Mouse (Mus musculus) limb, embryonic 15.5 days (tissue): ENCODE measurements around the gene Mdn1. TPM values are rescaled to one million over a fixed set of nuclear protein-coding genes. Genes with fewer than 3 reads are reported as not detected.

Source experiments
- ATAC-seq: fragments of 200-750 bp; cut with Nextera tagmentation; 2 replicates; pipeline ENCODE4 v1.8.0; 2017; ENCODE audit warnings: low read depth, moderate TSS enrichment; ENCODE audit not compliant: insufficient number of reproducible peaks, low FRiP score, low TSS enrichment
- H3K27ac ChIP-seq: fragments of 300-500 bp; sonication (generic); 2 replicates; pipeline ENCODE4 v1.5.1; 2015; ENCODE audit warnings: moderate library complexity, mild to moderate bottlenecking, inconsistent platforms
- H3K27me3 ChIP-seq: fragments of 300-500 bp; sonication (generic); 2 replicates; pipeline ENCODE4 v1.6.1; 2015; ENCODE audit warnings: inconsistent platforms
- H3K36me3 ChIP-seq: fragments of 300-500 bp; sonication (generic); 2 replicates; pipeline ENCODE4 v1.6.1; 2015; ENCODE audit warnings: inconsistent platforms
- H3K4me1 ChIP-seq: fragments of 300-500 bp; sonication (generic); 2 replicates; pipeline ENCODE4 v1.6.1; 2015; ENCODE audit warnings: inconsistent platforms
- H3K4me2 ChIP-seq: fragments of 300-500 bp; sonication (generic); 2 replicates; pipeline ENCODE4 v1.6.1; 2015; ENCODE audit warnings: mild to moderate bottlenecking, inconsistent platforms
- H3K4me3 ChIP-seq: fragments of 300-500 bp; sonication (generic); 2 replicates; pipeline ENCODE4 v1.5.1; 2015; ENCODE audit warnings: mild to moderate bottlenecking, inconsistent platforms
- H3K9ac ChIP-seq: fragments of 300-500 bp; sonication (generic); 2 replicates; pipeline ENCODE4 v1.6.1; 2015; ENCODE audit warnings: inconsistent platforms
- H3K9me3 ChIP-seq: fragments of 300-500 bp; sonication (generic); 2 replicates; pipeline ENCODE4 v1.6.1; 2016; ENCODE audit warnings: inconsistent platforms
- WGBS: fragments of 180-500 bp; shearing (Covaris S2); methylation state at CpG from one replicate; pipeline ENCODE4 v1.1.7; 2015; 5-methylcytosine and 5-hydroxymethylcytosine counted together
- polyA plus RNA-seq: library from polyadenylated mRNA; unstranded; fragments of >200 nt; fragmentation: Nextera tagmentation; extraction: Ambion mirVana; gene quantifications from 2 replicates; pipeline ENCODE4 v1.2.1, GENCODE M21; 2015

The Mdn1 gene
- polyA plus RNA-seq, 1 experiment from 2014 or later: 12.0 TPM

- Histone ChIP-seq H3K4me2 (no peak overlapping the region), H3K27me3 (no peaks in the 10 kb centered on the region), H3K9ac (no peak overlapping the region), H3K4me1 (0 out of 2 replicates have a peak, but pooled peaks cover 2% of the 10 kb centered on the region), H3K36me3 (peaks cover 54% of the 10 kb centered on the region), H3K27ac (no peak overlapping the region), H3K4me3 (no peak overlapping the region), H3K9me3 (no peaks in the 10 kb centered on the region)
- no peak for ATAC-seq
- 62% methylated on average over 4 of the region's 4 CpGs for WGBS
Measured at GRCm38 (mm10) chr4:32682471-32682870, 25.6 kb downstream of the Mdn1 start.

- ATAC-seq: no peak
- H3K9me3 ChIP-seq: no peaks in the 10 kb centered on the region
- H3K9ac ChIP-seq: no peak overlapping the region
- peaks cover 53% of the 10 kb centered on the region for H3K36me3 ChIP-seq
- 0 out of 2 replicates have a peak, but pooled peaks cover 2% of the 10 kb centered on the region for H3K4me1 ChIP-seq
- H3K27ac ChIP-seq: no peak overlapping the region
- no peaks in the 10 kb centered on the region for H3K27me3 ChIP-seq
- H3K4me2 ChIP-seq: no peak overlapping the region
- 81% methylated on average over 6 of the region's 6 CpGs for WGBS
- H3K4me3 ChIP-seq: no peak overlapping the region
Measured at GRCm38 (mm10) chr4:32683061-32683582, 26.2 kb downstream of the Mdn1 start.

DNA sequence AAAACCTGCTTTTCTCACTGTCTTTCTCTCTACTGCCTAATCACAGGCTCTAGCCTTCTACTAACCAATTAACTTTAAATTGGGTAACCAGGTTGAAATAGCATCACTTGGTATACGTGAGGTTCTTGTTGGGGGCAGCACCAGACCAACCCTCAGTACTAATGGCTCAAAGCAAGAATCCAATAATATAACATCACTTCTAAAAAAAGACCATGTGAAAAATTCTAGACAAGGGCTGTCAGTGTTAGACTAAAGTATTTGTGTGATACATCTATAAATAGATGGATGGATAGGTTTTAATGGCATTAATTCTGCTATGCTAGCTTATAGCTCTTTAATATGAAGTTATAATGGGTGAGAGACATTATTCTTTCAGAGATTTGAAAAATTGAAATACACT lies 60.8 kb downstream of the Mdn1 start:
- Histone ChIP-seq H3K27me3 (no peaks in the 10 kb centered on the region), H3K27ac (no peak overlapping the region), H3K4me1 (no peaks in the 10 kb centered on the region), H3K36me3 (peaks cover 76% of the 10 kb centered on the region), H3K4me2 (no peak overlapping the region), H3K4me3 (no peak overlapping the region), H3K9ac (no peak overlapping the region), H3K9me3 (no peaks in the 10 kb centered on the region)
- WGBS: 85% methylated on average over 1 of the region's 1 CpGs
- ATAC-seq: no peak

GRCm38 (mm10) chr4:32745394-32745793 lies 88.5 kb downstream of the Mdn1 start:
- no peak overlapping the region for H3K27ac ChIP-seq
- no peaks in the 10 kb centered on the region for H3K27me3 ChIP-seq
- no peak overlapping the region for H3K4me2 ChIP-seq
- H3K9ac ChIP-seq: no peak overlapping the region
- no peaks in the 10 kb centered on the region for H3K4me1 ChIP-seq
- H3K36me3 ChIP-seq: peaks cover 82% of the 10 kb centered on the region
- H3K9me3 ChIP-seq: no peaks in the 10 kb centered on the region
- ATAC-seq: no peak
- WGBS: 82% methylated on average over 6 of the region's 6 CpGs
- no peak overlapping the region for H3K4me3 ChIP-seq

DNA sequence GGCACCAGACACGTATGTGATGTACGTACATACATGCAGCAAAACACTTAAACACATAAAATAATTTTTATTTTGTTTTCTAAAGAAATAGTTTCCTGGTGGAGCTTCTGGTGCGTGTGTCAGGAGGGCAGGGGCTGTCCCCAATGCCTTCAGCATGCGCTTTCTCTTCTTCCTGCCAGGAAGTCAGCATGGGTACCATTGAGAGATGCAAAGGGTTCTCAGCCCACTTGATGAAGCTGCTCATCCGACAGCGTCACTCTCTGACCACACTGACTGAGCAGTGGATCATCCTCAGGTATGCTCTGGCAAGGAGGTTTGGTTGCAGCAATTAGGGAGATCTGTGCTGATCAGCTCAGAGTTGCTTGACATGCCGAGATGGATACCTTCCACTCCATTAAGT lies 91.5 kb downstream of the Mdn1 start:
- no peak overlapping the region for H3K9ac ChIP-seq
- H3K27ac ChIP-seq: no peak overlapping the region
- H3K27me3 ChIP-seq: no peaks in the 10 kb centered on the region
- 90% methylated on average over 7 of the region's 7 CpGs for WGBS
- no peak for ATAC-seq
- H3K4me3 ChIP-seq: no peak overlapping the region
- no peaks in the 10 kb centered on the region for H3K9me3 ChIP-seq
- no peaks in the 10 kb centered on the region for H3K4me1 ChIP-seq
- H3K36me3 ChIP-seq: peaks cover 86% of the 10 kb centered on the region
- H3K4me2 ChIP-seq: no peak overlapping the region

DNA sequence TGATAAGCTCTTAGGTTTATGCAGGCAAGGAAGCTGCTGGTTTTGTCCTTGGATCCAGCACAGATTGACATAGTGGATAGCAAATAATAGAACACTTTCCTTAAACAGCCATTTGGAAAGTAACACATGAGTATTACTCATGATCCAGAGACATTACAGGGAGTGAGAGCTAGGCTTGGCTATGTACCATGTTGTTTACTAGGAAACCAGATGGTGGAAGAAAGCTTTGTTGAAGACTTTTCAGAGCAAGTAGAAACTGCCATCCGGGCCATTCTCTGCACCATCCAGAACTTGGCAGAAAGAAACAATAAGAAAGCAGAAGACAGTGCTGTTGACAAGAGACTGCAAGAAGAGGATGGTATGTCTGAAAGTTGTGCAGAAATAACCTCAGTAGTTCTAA lies 93.8 kb downstream of the Mdn1 start:
- ATAC-seq: no peak

GRCm38 (mm10) chr4:32757430-32757829 lies 100.5 kb downstream of the Mdn1 start:
- 80% methylated on average over 2 of the region's 2 CpGs for WGBS
- no peak overlapping the region for H3K27ac ChIP-seq
- no peak overlapping the region for H3K4me3 ChIP-seq
- no peak overlapping the region for H3K9ac ChIP-seq
- H3K9me3 ChIP-seq: no peaks in the 10 kb centered on the region
- peaks cover 68% of the 10 kb centered on the region for H3K36me3 ChIP-seq
- H3K27me3 ChIP-seq: no peaks in the 10 kb centered on the region
- no peaks in the 10 kb centered on the region for H3K4me1 ChIP-seq
- H3K4me2 ChIP-seq: no peak overlapping the region
- no peak for ATAC-seq

More for the DNA sequence above, 93.8 kb downstream of the Mdn1 start:
- 92% methylated on average over 1 of the region's 1 CpGs for WGBS
- Histone ChIP-seq H3K4me3 (no peak overlapping the region), H3K9ac (no peak overlapping the region), H3K4me1 (no peaks in the 10 kb centered on the region), H3K27me3 (no peaks in the 10 kb centered on the region), H3K9me3 (no peaks in the 10 kb centered on the region), H3K27ac (no peak overlapping the region), H3K36me3 (peaks cover 79% of the 10 kb centered on the region), H3K4me2 (no peak overlapping the region)

DNA sequence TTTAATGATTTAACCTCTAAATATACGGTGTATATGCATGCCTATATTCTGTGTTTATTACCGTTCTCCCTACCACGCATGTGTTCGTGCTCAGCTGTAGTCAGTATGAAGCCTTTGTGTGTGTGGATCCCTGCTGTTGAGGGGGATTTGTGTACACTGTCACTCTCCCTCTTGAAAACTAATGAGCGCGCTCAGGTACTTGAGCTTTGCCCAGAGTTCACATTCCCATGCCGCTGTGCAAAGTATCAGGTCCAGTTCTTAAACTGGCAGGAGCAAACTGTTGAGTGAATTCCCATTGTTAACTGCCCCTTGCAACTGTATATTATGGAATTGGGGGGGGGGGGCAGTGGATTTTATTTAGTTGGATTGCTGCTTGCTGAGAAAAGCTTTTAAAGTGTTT lies 110.6 kb downstream of the Mdn1 start:
- Histone ChIP-seq H3K4me2 (no peak overlapping the region), H3K27me3 (no peaks in the 10 kb centered on the region), H3K9me3 (no peaks in the 10 kb centered on the region), H3K9ac (no peak overlapping the region), H3K27ac (no peak overlapping the region), H3K4me3 (no peak overlapping the region), H3K4me1 (no peaks in the 10 kb centered on the region), H3K36me3 (peaks cover 63% of the 10 kb centered on the region)
- ATAC-seq: no peak
- WGBS: 90% methylated on average over 7 of the region's 7 CpGs

GRCm38 (mm10) chr4:32768046-32768445 lies 111.1 kb downstream of the Mdn1 start:
- Histone ChIP-seq H3K9ac (no peak overlapping the region), H3K4me1 (no peaks in the 10 kb centered on the region), H3K4me3 (no peak overlapping the region), H3K9me3 (no peaks in the 10 kb centered on the region), H3K27me3 (no peaks in the 10 kb centered on the region), H3K36me3 (peaks cover 63% of the 10 kb centered on the region), H3K4me2 (no peak overlapping the region), H3K27ac (no peak overlapping the region)
- no peak for ATAC-seq
- WGBS: 89% methylated on average over 10 of the region's 10 CpGs

DNA sequence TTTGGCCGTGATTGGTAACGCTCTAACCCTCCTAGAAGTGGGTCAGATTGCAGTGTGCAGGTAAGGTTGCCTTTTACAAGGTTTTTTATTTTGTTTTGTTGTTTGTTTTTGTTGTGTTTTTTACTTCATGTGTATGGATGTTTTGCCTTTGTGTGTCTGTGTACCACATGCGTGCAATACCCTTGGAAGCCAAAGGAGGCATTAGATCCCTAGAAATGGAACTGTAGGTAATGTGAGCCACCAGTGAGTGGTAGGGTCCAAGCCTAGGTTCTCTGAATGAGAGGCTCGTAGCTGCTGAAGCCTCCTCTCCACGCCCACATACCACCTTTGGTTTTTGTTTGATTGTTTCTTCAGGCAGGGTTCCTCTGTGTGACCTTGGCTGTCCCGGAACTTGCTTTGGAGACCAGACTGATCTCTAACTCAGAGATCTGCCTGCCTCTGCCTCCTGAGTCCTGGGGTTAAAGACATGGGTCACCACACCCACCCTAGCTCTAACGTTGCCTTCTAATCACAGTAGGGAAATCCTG lies 113.4 kb downstream of the Mdn1 start:
- 92% methylated on average over 7 of the region's 7 CpGs for WGBS
- Histone ChIP-seq H3K27ac (no peak overlapping the region), H3K4me2 (no peak overlapping the region), H3K36me3 (peaks cover 69% of the 10 kb centered on the region), H3K9ac (no peak overlapping the region), H3K4me3 (no peak overlapping the region), H3K9me3 (no peaks in the 10 kb centered on the region), H3K27me3 (no peaks in the 10 kb centered on the region), H3K4me1 (no peaks in the 10 kb centered on the region)
- no peak for ATAC-seq

- no peaks in the 10 kb centered on the region for H3K4me1 ChIP-seq
- peaks cover 11% of the 10 kb centered on the region for H3K36me3 ChIP-seq
- no peak for ATAC-seq
- no peaks in the 10 kb centered on the region for H3K27me3 ChIP-seq
- WGBS: 93% methylated on average over 4 of the region's 4 CpGs
- no peak overlapping the region for H3K27ac ChIP-seq
- H3K9ac ChIP-seq: no peak overlapping the region
- H3K9me3 ChIP-seq: no peaks in the 10 kb centered on the region
- H3K4me2 ChIP-seq: no peak overlapping the region
- H3K4me3 ChIP-seq: no peak overlapping the region
Measured at GRCm38 (mm10) chr4:32779996-32780395, 123.1 kb downstream of the Mdn1 start.

- no peaks in the 10 kb centered on the region for H3K27me3 ChIP-seq
- no peak overlapping the region for H3K4me2 ChIP-seq
- no peaks in the 10 kb centered on the region for H3K4me1 ChIP-seq
- no peaks in the 10 kb centered on the region for H3K36me3 ChIP-seq
- ATAC-seq: no peak
- H3K27ac ChIP-seq: no peak overlapping the region
- 79% methylated on average over 1 of the region's 1 CpGs for WGBS
- no peaks in the 10 kb centered on the region for H3K9me3 ChIP-seq
- H3K9ac ChIP-seq: no peak overlapping the region
- no peak overlapping the region for H3K4me3 ChIP-seq
Measured at GRCm38 (mm10) chr4:32787110-32787509, 130.2 kb downstream of the Mdn1 start.

DNA sequence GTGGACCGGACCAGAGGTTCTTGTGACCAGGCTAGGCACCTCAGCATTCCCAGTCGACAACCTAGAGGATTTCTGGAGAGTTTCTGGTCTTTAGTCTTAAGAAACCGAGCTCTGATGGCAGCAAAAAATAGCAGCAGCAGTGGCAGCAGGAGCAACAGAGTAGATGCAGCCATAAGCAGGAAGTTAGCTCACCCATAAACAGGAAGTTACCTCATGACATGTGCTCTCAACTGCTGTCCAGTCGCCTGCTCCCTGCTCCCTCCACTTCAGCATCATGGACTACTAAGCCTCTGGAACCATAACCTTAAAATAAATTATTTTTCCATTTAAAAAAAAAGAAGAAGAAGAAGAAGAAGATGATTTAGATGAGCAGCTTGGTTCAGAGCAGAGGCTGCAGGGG lies 132.1 kb downstream of the Mdn1 start:
- Histone ChIP-seq H3K27ac (no peak overlapping the region), H3K9ac (no peak overlapping the region), H3K36me3 (no peaks in the 10 kb centered on the region), H3K4me3 (no peak overlapping the region), H3K4me2 (no peak overlapping the region), H3K9me3 (no peaks in the 10 kb centered on the region), H3K27me3 (no peaks in the 10 kb centered on the region), H3K4me1 (no peaks in the 10 kb centered on the region)
- WGBS: 84% methylated on average over 4 of the region's 4 CpGs
- ATAC-seq: no peak
